Mouse (Mus musculus): ENCODE results near the gene Depdc5. TPM values are rescaled to one million over a fixed set of nuclear protein-coding genes. Genes with fewer than 3 reads are reported as not detected.

Depdc5 gene
- polyA plus RNA-seq, 1 experiment: 15.5 TPM

GRCm38 (mm10) chr5:33015579-33015978, 152.1 kb downstream of the Depdc5 start:
- no peaks in the 10 kb centered on the region for H3K36me3 ChIP-seq (ENCODE audit: control insufficient read depth, insufficient read depth)
- no peak overlapping the region for H3ac ChIP-seq (ENCODE audit: control insufficient read depth, insufficient read length)
- peaks cover 19% of the 10 kb centered on the region for H3K27me3 ChIP-seq (ENCODE audit: control insufficient read depth, insufficient read depth, insufficient read length)
- peaks cover 14% of the 10 kb centered on the region for H3K79me2 ChIP-seq (ENCODE audit: control insufficient read depth, insufficient read depth)
- H3K4me3 ChIP-seq: no peak overlapping the region
- no peak overlapping the region for H3K4me2 ChIP-seq (ENCODE audit: low read depth)
- TF ChIP-seq POLR2AphosphoS2 (IDR thresholded peaks at IDR 0.05; ENCODE audit: insufficient read length, low read depth): no peak
- no peak for TF ChIP-seq MAX (IDR thresholded peaks at IDR 0.05; ENCODE audit: low read depth)
- TF ChIP-seq SRF (IDR thresholded peaks at IDR 0.05; ENCODE audit: control insufficient read depth, insufficient read length, low read depth): no peak
- no peak for TF ChIP-seq TCF3 (IDR thresholded peaks at IDR 0.05; ENCODE audit: insufficient read length, low read depth)
- no peak for TF ChIP-seq MYOD1 (IDR thresholded peaks at IDR 0.05; ENCODE audit: control insufficient read depth in 1 of 3, insufficient read length in 2 of 3, low read depth in 2 of 3)
- TF ChIP-seq REST (IDR thresholded peaks at IDR 0.05; ENCODE audit: insufficient read depth, insufficient read length): no peak
- TF ChIP-seq TCF12 (IDR thresholded peaks at IDR 0.05; ENCODE audit: insufficient read depth, poor library complexity, severe bottlenecking): no peak
- TF ChIP-seq E2F4 (IDR thresholded peaks at IDR 0.05; ENCODE audit: insufficient read depth): no peak
- no peak for TF ChIP-seq POLR2A (IDR thresholded peaks at IDR 0.05; ENCODE audit: insufficient read length, low read depth)
- no peak for TF ChIP-seq MYOG (IDR thresholded peaks at IDR 0.05; ENCODE audit: control insufficient read depth in 1 of 3, insufficient read depth in 1 of 3, insufficient read length in 2 of 3, low read depth in 2 of 3)
- TF ChIP-seq CEBPB (IDR thresholded peaks at IDR 0.05; ENCODE audit: insufficient read depth, poor library complexity, severe bottlenecking): no peak
- TF ChIP-seq USF1 (IDR thresholded peaks at IDR 0.05; ENCODE audit: low read depth): no peak

GRCm38 (mm10) chr5:33018189-33018560, 154.7 kb downstream of the Depdc5 start:
- Histone ChIP-seq H3ac (ENCODE audit: control insufficient read depth, insufficient read length) (peak overlapping the region; percentile 99), H3K4me2 (ENCODE audit: low read depth) (peak overlapping the region; percentile 82), H3K27me3 (ENCODE audit: control insufficient read depth, insufficient read depth, insufficient read length) (no peaks in the 10 kb centered on the region), H3K36me3 (ENCODE audit: control insufficient read depth, insufficient read depth) (peaks cover 5% of the 10 kb centered on the region), H3K79me2 (ENCODE audit: control insufficient read depth, insufficient read depth) (peaks cover 40% of the 10 kb centered on the region), H3K4me3 (peak overlapping the region; percentile 87)
- no peak for TF ChIP-seq REST (IDR thresholded peaks at IDR 0.05; ENCODE audit: insufficient read depth, insufficient read length)
- TF ChIP-seq TCF3 (IDR thresholded peaks at IDR 0.05; ENCODE audit: insufficient read length, low read depth): no peak
- no peak for TF ChIP-seq MYOG (IDR thresholded peaks at IDR 0.05; ENCODE audit: control insufficient read depth in 1 of 3, insufficient read depth in 1 of 3, insufficient read length in 2 of 3, low read depth in 2 of 3)
- no peak for TF ChIP-seq USF1 (IDR thresholded peaks at IDR 0.05; ENCODE audit: low read depth)
- TF ChIP-seq CEBPB (IDR thresholded peaks at IDR 0.05; ENCODE audit: insufficient read depth, poor library complexity, severe bottlenecking): no peak
- TF ChIP-seq E2F4 (IDR thresholded peaks at IDR 0.05; ENCODE audit: insufficient read depth): no peak
- TF ChIP-seq TCF12 (IDR thresholded peaks at IDR 0.05; ENCODE audit: insufficient read depth, poor library complexity, severe bottlenecking): no peak
- TF ChIP-seq POLR2A (IDR thresholded peaks at IDR 0.05; ENCODE audit: insufficient read length, low read depth): no peak
- no peak for TF ChIP-seq POLR2AphosphoS2 (IDR thresholded peaks at IDR 0.05; ENCODE audit: insufficient read length, low read depth)
- no peak for TF ChIP-seq MYOD1 (IDR thresholded peaks at IDR 0.05; ENCODE audit: control insufficient read depth in 1 of 3, insufficient read length in 2 of 3, low read depth in 2 of 3)

GRCm38 (mm10) chr5:33018561-33019425, 155.3 kb downstream of the Depdc5 start, which contains the start of gene Ywhah:
Gene Ywhah, plus strand, starts transcription at chr5:33018816.
- Histone ChIP-seq H3K36me3 (ENCODE audit: control insufficient read depth, insufficient read depth) (peaks cover 6% of the 10 kb centered on the region), H3K4me2 (ENCODE audit: low read depth) (peak within 1 kb of the TSS; percentile 84), H3ac (ENCODE audit: control insufficient read depth, insufficient read length) (peak within 1 kb of the TSS; percentile 99), H3K4me3 (peak within 1 kb of the TSS; percentile 87), H3K79me2 (ENCODE audit: control insufficient read depth, insufficient read depth) (peaks cover 47% of the 10 kb centered on the region), H3K27me3 (ENCODE audit: control insufficient read depth, insufficient read depth, insufficient read length) (no peaks in the 10 kb centered on the region)
- peak in 2 of 3 experiments; percentile 52 to 78 for TF ChIP-seq MYOD1 (IDR thresholded peaks at IDR 0.05; ENCODE audit: control insufficient read depth in 1 of 3, insufficient read length in 2 of 3, low read depth in 2 of 3)
- TF ChIP-seq TCF3 (IDR thresholded peaks at IDR 0.05; ENCODE audit: insufficient read length, low read depth): no peak
- TF ChIP-seq POLR2A (IDR thresholded peaks at IDR 0.05; ENCODE audit: insufficient read length, low read depth): peak; percentile 90
- TF ChIP-seq E2F4 (IDR thresholded peaks at IDR 0.05; ENCODE audit: insufficient read depth): peak; percentile 37
- TF ChIP-seq USF1 (IDR thresholded peaks at IDR 0.05; ENCODE audit: low read depth): no peak
- peak; percentile 80 for TF ChIP-seq POLR2AphosphoS2 (IDR thresholded peaks at IDR 0.05; ENCODE audit: insufficient read length, low read depth)
- TF ChIP-seq MYOG (IDR thresholded peaks at IDR 0.05; ENCODE audit: control insufficient read depth in 1 of 3, insufficient read depth in 1 of 3, insufficient read length in 2 of 3, low read depth in 2 of 3): peak in 2 of 3 experiments; percentile 56 to 67
- TF ChIP-seq REST (IDR thresholded peaks at IDR 0.05; ENCODE audit: insufficient read depth, insufficient read length): peak; percentile 16
- TF ChIP-seq TCF12 (IDR thresholded peaks at IDR 0.05; ENCODE audit: insufficient read depth, poor library complexity, severe bottlenecking): no peak
- TF ChIP-seq SRF (IDR thresholded peaks at IDR 0.05; ENCODE audit: control insufficient read depth, insufficient read length, low read depth): no peak

GRCm38 (mm10) chr5:33019426-33019821, 155.9 kb downstream of the Depdc5 start:
- Histone ChIP-seq H3K27me3 (ENCODE audit: control insufficient read depth, insufficient read depth, insufficient read length) (no peaks in the 10 kb centered on the region), H3K79me2 (ENCODE audit: control insufficient read depth, insufficient read depth) (peaks cover 53% of the 10 kb centered on the region)

More at GRCm38 (mm10) chr5:33019426-33019821, 155.9 kb downstream of the Depdc5 start:
- Histone ChIP-seq H3K36me3 (ENCODE audit: control insufficient read depth, insufficient read depth) (peaks cover 6% of the 10 kb centered on the region), H3K4me2 (ENCODE audit: low read depth) (peak overlapping the region; percentile 84), H3ac (ENCODE audit: control insufficient read depth, insufficient read length) (peak overlapping the region; percentile 99), H3K4me3 (peak overlapping the region; percentile 87)
- TF ChIP-seq MYOG (IDR thresholded peaks at IDR 0.05; ENCODE audit: control insufficient read depth in 1 of 3, insufficient read depth in 1 of 3, insufficient read length in 2 of 3, low read depth in 2 of 3) (no peak), SRF (IDR thresholded peaks at IDR 0.05; ENCODE audit: control insufficient read depth, insufficient read length, low read depth) (no peak)

All from myocyte (in vitro differentiated cells).